Mouse (Mus musculus) CH12.LX (cell line): ENCODE measurements around the gene Tmem106a.

ENCODE experiments used
- CTCF ChIP-seq, 2 experiments: IDR thresholded peaks in 1 of 2; conservative IDR thresholded peaks in 1 of 2; 2 replicates each; pipeline ENCODE4 v1.5.1; 2011 to 2012; ENCODE audit warnings: low read depth in 2 of 2, low read length in 2 of 2, improper control_type of control experiment in 1 of 2, inconsistent platforms in 1 of 2, mild to moderate bottlenecking in 1 of 2, moderate library complexity in 1 of 2
- EP300 ChIP-seq: IDR thresholded peaks from 2 replicates; pipeline ENCODE4 v1.6.1; 2011; ENCODE audit warnings: low read length, improper control_type of control experiment
- KAT2A ChIP-seq: IDR thresholded peaks from 2 replicates; pipeline ENCODE4 v1.6.1; 2012; ENCODE audit warnings: low read length, improper control_type of control experiment, inconsistent platforms; ENCODE audit not compliant: insufficient replicate concordance
- MAX ChIP-seq: IDR thresholded peaks from 2 replicates; pipeline ENCODE4 v1.6.1; 2011; ENCODE audit warnings: low read length, improper control_type of control experiment
- MEF2A ChIP-seq: IDR thresholded peaks from 2 replicates; pipeline ENCODE4 v1.6.1; 2014; ENCODE audit warnings: low read depth, mild to moderate bottlenecking, inconsistent platforms, low read length, improper control_type of control experiment, borderline replicate concordance
- MXI1 ChIP-seq: IDR thresholded peaks from 2 replicates; pipeline ENCODE4 v1.6.1; 2011; ENCODE audit warnings: mild to moderate bottlenecking, low read depth, low read length, improper control_type of control experiment
- POLR2A ChIP-seq: IDR thresholded peaks from 2 replicates; pipeline ENCODE4 v1.6.1; 2011; ENCODE audit warnings: low read depth, mild to moderate bottlenecking, improper control_type of control experiment, low read length
- POLR2AphosphoS2 ChIP-seq: IDR thresholded peaks from 2 replicates; pipeline ENCODE4 v1.6.1; 2011; ENCODE audit warnings: low read depth, low read length, improper control_type of control experiment
- UBTF ChIP-seq: IDR thresholded peaks from 2 replicates; pipeline ENCODE4 v1.6.1; 2012; ENCODE audit warnings: low read depth, mild to moderate bottlenecking, inconsistent platforms, low read length, improper control_type of control experiment, moderate library complexity
- USF2 ChIP-seq: conservative IDR thresholded peaks from 2 replicates; pipeline ENCODE4 v1.6.1; 2011; ENCODE audit warnings: low read depth, low read length, improper control_type of control experiment
- ZMIZ1 ChIP-seq: IDR thresholded peaks from 2 replicates; pipeline ENCODE4 v1.6.1; 2012; ENCODE audit warnings: low read depth, mild to moderate bottlenecking, inconsistent platforms, low read length, improper control_type of control experiment

- TF ChIP-seq USF2: no peak
- no peak for TF ChIP-seq KAT2A
- no peak for TF ChIP-seq ZMIZ1
- no peak for TF ChIP-seq CTCF (conservative IDR thresholded peaks at IDR 0.05 in 1 of 2, IDR thresholded peaks at IDR 0.05 in 1 of 2; ENCODE audit: low read depth in 2 of 2, low read length in 2 of 2)
- no peak for TF ChIP-seq EP300
- TF ChIP-seq MXI1: no peak
- TF ChIP-seq MEF2A: no peak
- TF ChIP-seq UBTF: no peak
- TF ChIP-seq MAX: no peak
- TF ChIP-seq POLR2AphosphoS2: no peak
- no peak for TF ChIP-seq POLR2A
These were observed 13.6 kb upstream of the Tmem106a start for GRCm38 (mm10) chr11:101568421-101568820.
